Mouse (Mus musculus): ENCODE measurements around the gene Ntn1. TPM values are rescaled to one million over a fixed set of nuclear protein-coding genes. Genes with fewer than 3 reads are reported as not detected.

The Ntn1 gene
- polyA plus RNA-seq, 1 experiment, result 24.4 TPM

DNA sequence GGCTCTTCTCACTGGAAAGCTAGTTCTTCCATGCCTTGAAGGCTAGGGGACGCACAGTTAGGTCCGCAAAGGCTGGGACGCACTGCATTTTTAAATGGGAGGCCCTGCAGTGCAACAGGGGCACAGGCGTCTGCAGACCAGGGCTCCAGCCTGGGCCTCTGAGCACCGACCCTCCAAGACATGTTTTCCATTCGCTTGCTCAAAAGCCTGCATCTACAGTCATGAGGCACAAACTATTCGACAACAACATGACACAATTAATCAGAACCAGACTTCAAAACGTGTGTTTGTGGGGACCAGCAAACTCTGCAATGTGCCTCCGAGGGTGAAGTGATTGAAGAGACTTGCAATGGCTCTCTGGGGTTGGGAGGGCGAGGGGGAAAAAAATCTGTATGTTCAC lies 17.1 kb downstream of the Ntn1 start:
- Histone ChIP-seq H3K36me3 (ENCODE audit: control insufficient read depth, insufficient read depth, low read length) (no peaks in the 10 kb centered on the region), H3K27ac (ENCODE audit: insufficient read depth, low read depth, low read length) (no peak overlapping the region), H3K27me3 (replicated peaks; ENCODE audit: control insufficient read depth, insufficient read depth, low read length) (no peaks in the 10 kb centered on the region), H3K4me1 (ENCODE audit: control insufficient read depth, insufficient read depth, low read length) (peaks cover 8% of the 10 kb centered on the region; the same call in 1 of the 2 replicates), H3K4me3 (ENCODE audit: insufficient read depth, low read depth, low read length) (no peak overlapping the region)
- TF ChIP-seq POLR2A (IDR thresholded peaks at IDR 0.05; ENCODE audit: low read depth, low read length) (no peak), CTCF (conservative IDR thresholded peaks at IDR 0.05; ENCODE audit: insufficient read depth, insufficient read length, low read depth, low read length) (no peak)
- 85% methylated on average over 10 of the region's 10 CpGs for WGBS
- no peak for DNase-seq

- H3K36me3 ChIP-seq (ENCODE audit: control insufficient read depth, insufficient read depth, low read length), result no peaks in the 10 kb centered on the region
- WGBS, result 96% methylated on average over 1 of the region's 1 CpGs
- no peaks in the 10 kb centered on the region for H3K27me3 ChIP-seq (replicated peaks; ENCODE audit: control insufficient read depth, insufficient read depth, low read length)
- H3K4me1 ChIP-seq (ENCODE audit: control insufficient read depth, insufficient read depth, low read length), result 0 out of 2 replicates have a peak, but pooled peaks cover 5% of the 10 kb centered on the region
- no peak for DNase-seq
- no peak overlapping the region for H3K4me3 ChIP-seq (ENCODE audit: insufficient read depth, low read depth, low read length)
- no peak overlapping the region for H3K27ac ChIP-seq (ENCODE audit: insufficient read depth, low read depth, low read length)
- TF ChIP-seq POLR2A (IDR thresholded peaks at IDR 0.05; ENCODE audit: low read depth, low read length) (no peak), CTCF (conservative IDR thresholded peaks at IDR 0.05; ENCODE audit: insufficient read depth, insufficient read length, low read depth, low read length) (no peak)
Measured at GRCm38 (mm10) chr11:68381833-68382232, 18.8 kb downstream of the Ntn1 start.

DNA sequence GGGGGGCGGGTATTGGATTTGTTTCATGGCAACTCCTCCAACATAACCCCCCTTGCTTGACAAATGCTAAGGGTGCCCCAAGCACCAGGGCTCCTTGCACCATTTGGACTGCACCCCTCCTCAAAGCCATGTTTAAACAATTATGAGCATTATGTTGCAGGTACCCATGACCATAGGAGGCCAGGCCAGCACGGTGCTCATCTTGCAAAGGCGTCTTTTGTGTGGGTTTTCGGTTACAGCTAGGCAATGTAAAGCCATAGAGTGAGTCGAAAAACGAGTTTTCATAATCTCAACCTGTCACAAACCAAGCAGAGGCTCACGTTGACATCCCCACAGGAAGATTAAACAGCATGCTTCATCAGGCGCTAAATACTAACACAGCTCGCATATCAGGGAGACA lies 19.3 kb downstream of the Ntn1 start:
- H3K4me1 ChIP-seq (ENCODE audit: control insufficient read depth, insufficient read depth, low read length), result 0 out of 2 replicates have a peak, but pooled peaks cover 5% of the 10 kb centered on the region
- no peaks in the 10 kb centered on the region for H3K27me3 ChIP-seq (replicated peaks; ENCODE audit: control insufficient read depth, insufficient read depth, low read length)
- no peak overlapping the region for H3K27ac ChIP-seq (ENCODE audit: insufficient read depth, low read depth, low read length)
- TF ChIP-seq CTCF (conservative IDR thresholded peaks at IDR 0.05; ENCODE audit: insufficient read depth, insufficient read length, low read depth, low read length), result no peak
- no peak for TF ChIP-seq POLR2A (IDR thresholded peaks at IDR 0.05; ENCODE audit: low read depth, low read length)
- no peaks in the 10 kb centered on the region for H3K36me3 ChIP-seq (ENCODE audit: control insufficient read depth, insufficient read depth, low read length)
- DNase-seq, result no peak
- 84% methylated on average over 9 of the region's 9 CpGs for WGBS
- H3K4me3 ChIP-seq (ENCODE audit: insufficient read depth, low read depth, low read length), result no peak overlapping the region

DNA sequence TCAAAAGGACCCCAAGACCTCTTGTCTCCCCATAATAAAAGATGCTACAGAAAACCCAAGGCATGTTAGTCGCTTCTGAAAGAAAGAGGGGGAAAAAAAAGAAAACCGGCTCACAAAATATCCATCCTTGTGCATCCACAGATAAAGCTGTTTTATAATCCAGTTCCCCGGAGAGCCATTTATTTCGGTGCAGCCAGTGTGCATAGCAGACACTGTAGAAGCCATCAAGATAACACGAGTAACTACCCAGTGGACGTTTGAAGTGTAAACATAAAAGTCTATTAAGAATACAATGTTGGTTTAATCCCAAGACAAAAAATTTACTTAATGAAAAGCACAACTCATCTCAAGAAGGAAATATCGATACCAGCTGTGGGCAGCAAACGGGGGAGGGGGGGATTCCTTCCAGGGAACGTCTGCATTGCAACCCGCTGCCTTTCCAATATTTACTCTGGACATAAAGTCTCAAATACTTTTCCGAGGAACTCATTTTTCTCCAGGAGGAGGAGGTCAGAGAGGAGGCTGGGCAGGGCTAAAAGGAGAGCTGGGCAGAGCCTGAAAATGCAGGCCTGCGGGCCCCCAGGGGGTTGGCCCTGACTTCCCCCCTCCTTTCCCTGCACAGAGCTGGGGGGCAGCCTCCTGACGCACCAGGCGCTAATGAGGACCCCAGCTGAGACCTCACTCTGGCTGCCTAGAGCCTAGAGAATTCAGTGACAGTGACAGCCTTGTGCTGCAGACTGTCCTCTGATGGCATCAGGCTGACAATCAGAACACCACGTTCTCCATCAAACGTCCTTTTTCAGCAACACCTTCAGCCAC lies 21.5 kb downstream of the Ntn1 start:
- H3K27me3 ChIP-seq (replicated peaks; ENCODE audit: control insufficient read depth, insufficient read depth, low read length), result no peaks in the 10 kb centered on the region
- H3K27ac ChIP-seq (ENCODE audit: insufficient read depth, low read depth, low read length), result no peak overlapping the region
- no peak for TF ChIP-seq CTCF (conservative IDR thresholded peaks at IDR 0.05; ENCODE audit: insufficient read depth, insufficient read length, low read depth, low read length)
- TF ChIP-seq POLR2A (IDR thresholded peaks at IDR 0.05; ENCODE audit: low read depth, low read length), result no peak
- no peak for DNase-seq
- WGBS, result 54% methylated on average over 16 of the region's 16 CpGs
- no peaks in the 10 kb centered on the region for H3K36me3 ChIP-seq (ENCODE audit: control insufficient read depth, insufficient read depth, low read length)
- peaks cover 5% of the 10 kb centered on the region for H3K4me1 ChIP-seq (ENCODE audit: control insufficient read depth, insufficient read depth, low read length)
- no peak overlapping the region for H3K4me3 ChIP-seq (ENCODE audit: insufficient read depth, low read depth, low read length)

DNA sequence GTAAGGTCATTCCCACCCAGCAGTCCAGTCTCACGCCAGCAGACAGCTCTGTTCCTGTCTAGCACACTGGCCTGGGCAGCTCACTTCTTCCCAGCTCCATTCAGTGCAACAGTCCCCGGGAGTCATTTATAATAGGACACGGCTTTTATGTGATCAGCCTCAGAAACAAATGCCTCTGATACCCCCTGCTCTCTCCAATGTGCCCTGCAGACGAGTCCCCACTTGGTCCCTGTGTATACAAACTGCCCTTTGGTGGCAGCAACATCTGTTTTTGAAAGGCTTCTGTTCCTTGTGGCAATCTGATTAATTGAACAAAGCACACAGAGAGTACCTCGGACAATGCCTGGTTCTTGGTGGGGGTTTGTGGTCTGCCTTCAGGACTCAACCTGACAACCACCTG lies 22.2 kb downstream of the Ntn1 start:
- H3K4me3 ChIP-seq (ENCODE audit: insufficient read depth, low read depth, low read length), result no peak overlapping the region
- TF ChIP-seq CTCF (conservative IDR thresholded peaks at IDR 0.05; ENCODE audit: insufficient read depth, insufficient read length, low read depth, low read length), result no peak
- TF ChIP-seq POLR2A (IDR thresholded peaks at IDR 0.05; ENCODE audit: low read depth, low read length), result no peak
- H3K27me3 ChIP-seq (replicated peaks; ENCODE audit: control insufficient read depth, insufficient read depth, low read length), result no peaks in the 10 kb centered on the region
- peaks cover 12% of the 10 kb centered on the region for H3K4me1 ChIP-seq (ENCODE audit: control insufficient read depth, insufficient read depth, low read length)
- no peak for DNase-seq
- H3K27ac ChIP-seq (ENCODE audit: insufficient read depth, low read depth, low read length), result no peak overlapping the region
- no peaks in the 10 kb centered on the region for H3K36me3 ChIP-seq (ENCODE audit: control insufficient read depth, insufficient read depth, low read length)
- 60% methylated on average over 5 of the region's 5 CpGs for WGBS

DNA sequence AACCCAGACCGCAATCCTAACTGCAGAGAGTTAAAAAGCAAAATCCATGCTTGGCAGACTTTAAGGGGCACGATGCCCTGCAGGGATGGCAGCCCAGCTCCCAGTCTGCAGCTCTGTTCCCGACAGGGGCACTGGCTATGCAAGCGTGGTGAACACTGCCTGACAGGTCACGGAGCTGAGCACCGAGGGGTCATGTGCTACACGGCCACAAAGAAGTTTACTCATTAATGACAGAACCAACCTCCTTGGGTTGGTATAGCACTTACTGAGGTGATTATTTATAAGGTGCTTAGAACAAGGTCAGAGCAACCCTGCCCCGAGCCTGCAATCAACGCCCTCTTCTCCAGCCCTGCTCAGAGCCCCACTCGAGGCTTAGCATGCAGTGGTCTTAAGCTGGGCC lies 27.5 kb downstream of the Ntn1 start:
- no peaks in the 10 kb centered on the region for H3K36me3 ChIP-seq (ENCODE audit: control insufficient read depth, insufficient read depth, low read length)
- H3K4me3 ChIP-seq (ENCODE audit: insufficient read depth, low read depth, low read length), result no peak overlapping the region
- H3K27me3 ChIP-seq (replicated peaks; ENCODE audit: control insufficient read depth, insufficient read depth, low read length), result no peaks in the 10 kb centered on the region
- 30% methylated on average over 10 of the region's 10 CpGs for WGBS
- H3K27ac ChIP-seq (ENCODE audit: insufficient read depth, low read depth, low read length), result peak overlapping the region; percentile 90
- peaks cover 33% of the 10 kb centered on the region for H3K4me1 ChIP-seq (ENCODE audit: control insufficient read depth, insufficient read depth, low read length)
- peak; percentile 93 for DNase-seq
- TF ChIP-seq POLR2A (IDR thresholded peaks at IDR 0.05; ENCODE audit: low read depth, low read length), result peak; percentile 10
- no peak for TF ChIP-seq CTCF (conservative IDR thresholded peaks at IDR 0.05; ENCODE audit: insufficient read depth, insufficient read length, low read depth, low read length)

- Histone ChIP-seq H3K4me1 (ENCODE audit: control insufficient read depth, insufficient read depth, low read length) (peaks cover 33% of the 10 kb centered on the region), H3K4me3 (ENCODE audit: insufficient read depth, low read depth, low read length) (no peak overlapping the region), H3K27me3 (replicated peaks; ENCODE audit: control insufficient read depth, insufficient read depth, low read length) (no peaks in the 10 kb centered on the region), H3K36me3 (ENCODE audit: control insufficient read depth, insufficient read depth, low read length) (no peaks in the 10 kb centered on the region), H3K27ac (ENCODE audit: insufficient read depth, low read depth, low read length) (peak overlapping the region; percentile 74)
- WGBS, result 66% methylated on average over 11 of the region's 11 CpGs
- TF ChIP-seq CTCF (conservative IDR thresholded peaks at IDR 0.05; ENCODE audit: insufficient read depth, insufficient read length, low read depth, low read length) (no peak), POLR2A (IDR thresholded peaks at IDR 0.05; ENCODE audit: low read depth, low read length) (no peak)
- DNase-seq, result peak; percentile 73
Measured at GRCm38 (mm10) chr11:68371609-68372008, 29.0 kb downstream of the Ntn1 start.

All from kidney, adult 2 months (tissue).